Mouse (Mus musculus) lung, adult 2 months (tissue): Measurements from ENCODE around the gene Scfd1.

ENCODE experiments used
- CTCF ChIP-seq: fragments of 200-500 bp; IDR thresholded peaks from 2 replicates; pipeline ENCODE4 v1.5.1; 2011; ENCODE audit warnings: mild to moderate bottlenecking, low read length, control low read depth; ENCODE audit not compliant: insufficient read depth
- POLR2A ChIP-seq: fragments of 200-500 bp; IDR thresholded peaks from 2 replicates; pipeline ENCODE4 v1.6.1; 2011; ENCODE audit warnings: low read depth, mild to moderate bottlenecking, control low read depth, low read length, borderline replicate concordance; ENCODE audit errors: extremely low read depth

DNA sequence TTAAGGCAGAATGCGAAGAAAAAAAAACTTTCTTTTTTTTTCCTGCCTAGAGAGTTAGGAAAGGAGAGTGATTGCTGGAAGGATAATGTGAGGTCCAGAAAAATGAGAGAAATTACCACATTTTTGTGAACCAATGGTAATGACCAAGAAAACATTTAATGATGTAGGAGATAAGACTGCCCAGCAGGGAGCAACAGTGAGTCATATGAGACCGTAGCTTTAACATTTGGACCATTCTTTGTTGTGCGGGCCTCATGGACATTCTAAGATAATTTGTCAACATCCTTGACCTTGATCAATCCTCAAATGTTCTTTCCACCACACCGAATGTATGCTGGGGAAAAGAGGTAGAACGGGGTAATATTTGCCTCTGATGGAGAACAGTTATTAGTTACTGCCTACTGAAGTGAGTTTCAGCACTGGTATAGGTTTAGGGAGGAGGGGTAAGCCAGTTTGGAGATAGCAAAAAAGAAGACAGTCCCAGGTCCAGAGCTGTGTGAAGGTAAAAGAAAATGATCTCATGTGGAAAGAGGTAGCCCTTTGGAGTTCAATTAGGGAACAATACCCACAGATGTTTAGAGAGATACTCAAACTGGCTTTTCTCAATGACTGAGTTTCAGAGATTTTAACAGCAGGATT is 24.9 kb downstream of the Scfd1 start:
- TF ChIP-seq POLR2A: no peak
- TF ChIP-seq CTCF: no peak
